Mouse (Mus musculus) lung, embryonic 16.5 days (tissue): ENCODE measurements around the gene Dlx2. TPM values are rescaled to one million over a fixed set of nuclear protein-coding genes. Genes with fewer than 3 reads are reported as not detected.

Source experiments
- ATAC-seq: fragments of 200-750 bp; cut with Nextera tagmentation; 2 replicates; pipeline ENCODE4 v1.8.0; 2017; ENCODE audit warnings: low read depth, mild to moderate bottlenecking, moderate library complexity
- H3K27ac ChIP-seq: fragments of 300-500 bp; sonication (generic); 2 replicates; pipeline ENCODE4 v1.5.1; 2014; ENCODE audit warnings: mild to moderate bottlenecking, control low read depth, low read length
- H3K27me3 ChIP-seq: fragments of 300-500 bp; sonication (generic); 2 replicates; pipeline ENCODE4 v1.6.1; 2014; ENCODE audit warnings: low read depth, low read length, mixed read lengths; ENCODE audit not compliant: control insufficient read depth, insufficient read depth
- H3K36me3 ChIP-seq: fragments of 300-500 bp; sonication (generic); 2 replicates; pipeline ENCODE4 v1.6.1; 2014; ENCODE audit warnings: low read length; ENCODE audit not compliant: control insufficient read depth, insufficient read depth
- H3K4me1 ChIP-seq: fragments of 300-500 bp; sonication (generic); replicated peaks from 2 replicates; pipeline ENCODE4 v1.6.1; 2014; ENCODE audit warnings: low read length, mixed read lengths; ENCODE audit not compliant: control insufficient read depth, insufficient read depth
- H3K4me2 ChIP-seq: fragments of 300-500 bp; sonication (generic); 2 replicates; pipeline ENCODE4 v1.6.1; 2014; ENCODE audit warnings: low read depth, low read length, control low read depth
- H3K4me3 ChIP-seq: fragments of 300-500 bp; sonication (generic); 2 replicates; pipeline ENCODE4 v1.5.1; 2014; ENCODE audit warnings: mild to moderate bottlenecking, low read length, control low read depth
- H3K9ac ChIP-seq: fragments of 300-500 bp; sonication (generic); 2 replicates; pipeline ENCODE4 v1.6.1; 2014; ENCODE audit warnings: low read length, control low read depth
- H3K9me3 ChIP-seq: fragments of 300-500 bp; sonication (generic); 2 replicates; pipeline ENCODE4 v1.6.1; 2016; ENCODE audit warnings: low read length; ENCODE audit not compliant: control insufficient read depth
- WGBS: fragments of 180-500 bp; shearing (Covaris S2); extraction: QIAGEN DNeasy Blood & Tissue Kit; methylation state at CpG from one replicate; pipeline ENCODE4 v1.1.7; 2014; 5-methylcytosine and 5-hydroxymethylcytosine counted together
- polyA plus RNA-seq: library from polyadenylated mRNA; unstranded; fragments of >200 nt; fragmentation: Nextera tagmentation; extraction: Ambion mirVana; gene quantifications from 2 replicates; pipeline ENCODE4 v1.2.1, GENCODE M21; 2015

Gene Dlx2
- polyA plus RNA-seq, 1 experiment from 2014 or later, result 0.08 TPM

GRCm38 (mm10) chr2:71523431-71523830 lies 23.1 kb downstream of the Dlx2 start:
- no peak overlapping the region for H3K4me3 ChIP-seq
- no peak overlapping the region for H3K27ac ChIP-seq
- H3K4me2 ChIP-seq, result no peak overlapping the region
- H3K4me1 ChIP-seq, result no peaks in the 10 kb centered on the region
- no peak overlapping the region for H3K9ac ChIP-seq
- no peak for ATAC-seq
- peaks cover 60% of the 10 kb centered on the region for H3K27me3 ChIP-seq
- 32% methylated on average over 4 of the region's 4 CpGs for WGBS
- no peaks in the 10 kb centered on the region for H3K36me3 ChIP-seq
- no peaks in the 10 kb centered on the region for H3K9me3 ChIP-seq

GRCm38 (mm10) chr2:71522871-71523270 lies 23.7 kb downstream of the Dlx2 start:
- Histone ChIP-seq H3K36me3 (no peaks in the 10 kb centered on the region), H3K9me3 (no peaks in the 10 kb centered on the region), H3K4me1 (no peaks in the 10 kb centered on the region), H3K27ac (no peak overlapping the region), H3K27me3 (peaks cover 54% of the 10 kb centered on the region), H3K4me2 (no peak overlapping the region), H3K9ac (no peak overlapping the region), H3K4me3 (no peak overlapping the region)
- 50% methylated on average over 4 of the region's 4 CpGs for WGBS
- no peak for ATAC-seq

- no peaks in the 10 kb centered on the region for H3K9me3 ChIP-seq
- 84% methylated on average over 8 of the region's 8 CpGs for WGBS
- no peak overlapping the region for H3K27ac ChIP-seq
Observed at GRCm38 (mm10) chr2:71517466-71518099, 29.0 kb downstream of the Dlx2 start.

GRCm38 (mm10) chr2:71516995-71517394 lies 29.6 kb downstream of the Dlx2 start:
- Histone ChIP-seq H3K9ac (no peak overlapping the region), H3K9me3 (no peaks in the 10 kb centered on the region), H3K4me3 (no peak overlapping the region), H3K27me3 (peaks cover 6% of the 10 kb centered on the region; the same call in 1 of the 2 replicates), H3K4me2 (no peak overlapping the region), H3K27ac (no peak overlapping the region), H3K4me1 (no peaks in the 10 kb centered on the region), H3K36me3 (no peaks in the 10 kb centered on the region)
- 79% methylated on average over 4 of the region's 4 CpGs for WGBS
- ATAC-seq, result no peak

More at GRCm38 (mm10) chr2:71517466-71518099, 29.0 kb downstream of the Dlx2 start:
- no peaks in the 10 kb centered on the region for H3K4me1 ChIP-seq
- H3K4me2 ChIP-seq, result no peak overlapping the region
- H3K36me3 ChIP-seq, result no peaks in the 10 kb centered on the region
- no peak overlapping the region for H3K9ac ChIP-seq
- H3K27me3 ChIP-seq, result peaks cover 8% of the 10 kb centered on the region; the same call in 1 of the 2 replicates
- H3K4me3 ChIP-seq, result no peak overlapping the region
- ATAC-seq, result no peak

GRCm38 (mm10) chr2:71512326-71512725 lies 34.2 kb downstream of the Dlx2 start:
- Histone ChIP-seq H3K9ac (no peak overlapping the region), H3K4me2 (no peak overlapping the region), H3K27me3 (no peaks in the 10 kb centered on the region), H3K9me3 (no peaks in the 10 kb centered on the region), H3K27ac (no peak overlapping the region), H3K4me1 (no peaks in the 10 kb centered on the region), H3K36me3 (no peaks in the 10 kb centered on the region), H3K4me3 (no peak overlapping the region)
- ATAC-seq, result no peak
- 75% methylated on average over 9 of the region's 9 CpGs for WGBS

- H3K4me3 ChIP-seq, result no peak overlapping the region
- H3K4me2 ChIP-seq, result no peak overlapping the region
- 79% methylated on average over 7 of the region's 7 CpGs for WGBS
- no peaks in the 10 kb centered on the region for H3K27me3 ChIP-seq
- H3K27ac ChIP-seq, result no peak overlapping the region
- no peaks in the 10 kb centered on the region for H3K36me3 ChIP-seq
- no peaks in the 10 kb centered on the region for H3K9me3 ChIP-seq
- no peak overlapping the region for H3K9ac ChIP-seq
- no peak for ATAC-seq
- H3K4me1 ChIP-seq, result no peaks in the 10 kb centered on the region
Observed at GRCm38 (mm10) chr2:71511209-71511608, 35.3 kb downstream of the Dlx2 start.

- WGBS, result 46% methylated on average over 9 of the region's 9 CpGs
Observed at GRCm38 (mm10) chr2:71504852-71505251, 41.7 kb downstream of the Dlx2 start.

GRCm38 (mm10) chr2:71499276-71500230 lies 47.0 kb downstream of the Dlx2 start:
- H3K27ac ChIP-seq, result no peak overlapping the region
- no peaks in the 10 kb centered on the region for H3K9me3 ChIP-seq
- WGBS, result 61% methylated on average over 16 of the region's 16 CpGs
- no peaks in the 10 kb centered on the region for H3K27me3 ChIP-seq
- no peak for ATAC-seq
- H3K4me2 ChIP-seq, result no peak overlapping the region
- no peak overlapping the region for H3K4me3 ChIP-seq
- H3K9ac ChIP-seq, result no peak overlapping the region
- no peaks in the 10 kb centered on the region for H3K36me3 ChIP-seq
- no peaks in the 10 kb centered on the region for H3K4me1 ChIP-seq

More at GRCm38 (mm10) chr2:71504852-71505251, 41.7 kb downstream of the Dlx2 start:
- no peak overlapping the region for H3K9ac ChIP-seq
- H3K9me3 ChIP-seq, result no peaks in the 10 kb centered on the region
- H3K4me2 ChIP-seq, result no peak overlapping the region
- H3K4me1 ChIP-seq, result no peaks in the 10 kb centered on the region
- H3K4me3 ChIP-seq, result no peak overlapping the region
- no peaks in the 10 kb centered on the region for H3K27me3 ChIP-seq
- ATAC-seq, result no peak
- H3K27ac ChIP-seq, result no peak overlapping the region
- no peaks in the 10 kb centered on the region for H3K36me3 ChIP-seq

GRCm38 (mm10) chr2:71497175-71497574 lies 49.4 kb downstream of the Dlx2 start:
- no peaks in the 10 kb centered on the region for H3K9me3 ChIP-seq
- WGBS, result 44% methylated on average over 5 of the region's 5 CpGs

More at GRCm38 (mm10) chr2:71497175-71497574, 49.4 kb downstream of the Dlx2 start:
- H3K4me3 ChIP-seq, result no peak overlapping the region
- no peak overlapping the region for H3K9ac ChIP-seq
- no peak overlapping the region for H3K4me2 ChIP-seq
- ATAC-seq, result no peak
- no peaks in the 10 kb centered on the region for H3K27me3 ChIP-seq
- no peaks in the 10 kb centered on the region for H3K36me3 ChIP-seq
- H3K4me1 ChIP-seq, result no peaks in the 10 kb centered on the region
- H3K27ac ChIP-seq, result no peak overlapping the region
